19 mouse cellular contexts compared by ENCODE assay signal in genomic region chr13:113353955-113354354, GRCm38 (mm10).
"Had no signal": no experiment of that assay in that cellular context is flagged by ENCODE, and none has a peak within 500 bp of the region (broad histone marks: within the 10 kb centered on the region; RNA-seq: fewer than 3 reads in every experiment).

No protein-coding gene starts in this region.

- ATAC-seq: intestine, embryonic 15.5 days; liver, embryonic 12.5 days had no signal

- H3K9ac ChIP-seq: intestine, embryonic 15.5 days; liver, embryonic 12.5 days; liver, embryonic 15.5 days; lung, embryonic 15.5 days had no signal

- H3K9me3 ChIP-seq: intestine, embryonic 15.5 days; liver, embryonic 12.5 days; liver, embryonic 15.5 days; lung, embryonic 15.5 days had no signal

- H3K27ac ChIP-seq: intestine, embryonic 15.5 days; layer of hippocampus, adult 2 months; left cerebral cortex, adult 2 months; liver, embryonic 12.5 days; liver, embryonic 15.5 days; lung, embryonic 15.5 days; macrophage had no signal

- H3K27me3 ChIP-seq: intestine, embryonic 15.5 days; liver, embryonic 12.5 days; liver, embryonic 15.5 days; lung, embryonic 15.5 days; megakaryocyte, embryonic 14.5 days had no signal

- H3K4me1 ChIP-seq: liver, embryonic 15.5 days; megakaryocyte, embryonic 14.5 days had no signal

- H3K4me3 ChIP-seq: intestine, embryonic 15.5 days; layer of hippocampus, adult 2 months; left cerebral cortex, adult 2 months; liver, embryonic 12.5 days; liver, embryonic 15.5 days; lung, embryonic 15.5 days; megakaryocyte, embryonic 14.5 days had no signal

- H3K4me2 ChIP-seq: intestine, embryonic 15.5 days; liver, embryonic 12.5 days; liver, embryonic 15.5 days; lung, embryonic 15.5 days; midbrain, embryonic 11.5 days had no signal

- DNase-seq: kidney, adult 11 months; kidney, adult 8-10 months; kidney, postnatal 25 days; layer of hippocampus, adult 9-11 months; layer of hippocampus, postnatal 36 days; liver; lung, adult 18-20 months; midbrain, embryonic 14.5 days; thymus, adult 18-20 months; thymus, postnatal 4 days had no signal

- H3K36me3 ChIP-seq: intestine, embryonic 15.5 days; liver, embryonic 12.5 days; liver, embryonic 15.5 days; lung, embryonic 15.5 days had no signal
